Mouse (Mus musculus) stomach, postnatal 0 days (tissue): ENCODE measurements around the gene Nr2f2. TPM values are rescaled to one million over a fixed set of nuclear protein-coding genes. Genes with fewer than 3 reads are reported as not detected.
A peak's percentile ranks its signal among the peaks of the same experiment; 100 is the strongest.

Experiments used
- ATAC-seq: fragments of 200-750 bp; cut with Nextera tagmentation; 2 replicates; pipeline ENCODE4 v1.8.0; 2017; ENCODE audit not compliant: low FRiP score, low TSS enrichment
- DNase-seq: peaks from one replicate; pipeline ENCODE4 v3.0.0-alpha.2; 2016; ENCODE audit warnings: low spot score
- H3K27ac ChIP-seq: fragments of 300-500 bp; sonication (generic); replicated peaks from 2 replicates; pipeline ENCODE4 v1.5.1; 2014; ENCODE audit warnings: mild to moderate bottlenecking, control low read depth
- H3K27me3 ChIP-seq: fragments of 300-500 bp; sonication (generic); 2 replicates; pipeline ENCODE4 v1.6.1; 2014; ENCODE audit warnings: low read length; ENCODE audit not compliant: control insufficient read depth, insufficient read depth
- H3K36me3 ChIP-seq: fragments of 300-500 bp; sonication (generic); 2 replicates; pipeline ENCODE4 v1.6.1; 2014; ENCODE audit warnings: low read length, mixed read lengths; ENCODE audit not compliant: control insufficient read depth, insufficient read depth
- H3K4me1 ChIP-seq: fragments of 300-500 bp; sonication (generic); replicated peaks from 2 replicates; pipeline ENCODE4 v1.6.1; 2014; ENCODE audit warnings: antibody characterized with exemption; ENCODE audit not compliant: control insufficient read depth, insufficient read depth
- H3K4me2 ChIP-seq: fragments of 300-500 bp; sonication (generic); replicated peaks from 2 replicates; pipeline ENCODE4 v1.6.1; 2014; ENCODE audit warnings: low read depth, mild to moderate bottlenecking, control low read depth, moderate library complexity
- H3K4me3 ChIP-seq: fragments of 300-500 bp; sonication (generic); 2 replicates; pipeline ENCODE4 v1.5.1; 2014; ENCODE audit warnings: low read depth, low read length, control low read depth
- H3K9ac ChIP-seq: fragments of 300-500 bp; sonication (generic); 2 replicates; pipeline ENCODE4 v1.6.1; 2014; ENCODE audit warnings: mild to moderate bottlenecking, low read length, control low read depth, mixed read lengths
- H3K9me3 ChIP-seq: fragments of 300-500 bp; sonication (generic); 2 replicates; pipeline ENCODE4 v1.6.1; 2016; ENCODE audit warnings: low read length; ENCODE audit not compliant: control insufficient read depth
- CTCF ChIP-seq: IDR thresholded peaks from 2 replicates; pipeline ENCODE4 v1.5.1; 2016; ENCODE audit warnings: antibody characterized with exemption, low read depth, mild to moderate bottlenecking, moderate library complexity
- EP300 ChIP-seq: optimal IDR thresholded peaks from 2 replicates; pipeline ENCODE3; 2016; ENCODE audit warnings: antibody characterized with exemption
- WGBS: fragments of 180-500 bp; shearing (Covaris S2); extraction: QIAGEN DNeasy Blood & Tissue Kit; methylation state at CpG from one replicate; pipeline ENCODE4 v1.1.7; 2014; 5-methylcytosine and 5-hydroxymethylcytosine counted together
- polyA plus RNA-seq: library from polyadenylated mRNA; unstranded; fragments of >200 nt; fragmentation: Nextera tagmentation; extraction: Ambion mirVana; gene quantifications from 2 replicates; pipeline ENCODE4 v1.2.1, GENCODE M21; 2015

Nr2f2 gene
- polyA plus RNA-seq, 1 experiment from 2014 or later: 53.9 TPM

DNA sequence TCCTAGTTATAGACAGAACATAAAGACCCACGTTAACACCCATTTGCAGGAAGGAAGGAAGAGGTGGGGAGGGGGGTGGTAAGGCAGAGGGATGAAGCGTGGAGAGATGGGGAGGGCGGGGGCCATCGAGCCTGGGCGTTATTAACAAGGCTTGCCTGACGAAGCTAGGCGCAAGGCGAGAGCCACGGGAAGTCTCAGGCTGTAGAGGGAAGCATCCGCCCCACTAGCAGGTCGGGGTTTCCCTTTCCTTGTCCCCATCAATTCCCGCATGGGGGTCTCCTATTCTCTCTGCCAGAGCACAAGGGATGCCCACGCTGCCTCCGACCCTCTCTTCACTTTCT, 18.9 kb downstream of the Nr2f2 start:
- peak; percentile 14 for DNase-seq

DNA sequence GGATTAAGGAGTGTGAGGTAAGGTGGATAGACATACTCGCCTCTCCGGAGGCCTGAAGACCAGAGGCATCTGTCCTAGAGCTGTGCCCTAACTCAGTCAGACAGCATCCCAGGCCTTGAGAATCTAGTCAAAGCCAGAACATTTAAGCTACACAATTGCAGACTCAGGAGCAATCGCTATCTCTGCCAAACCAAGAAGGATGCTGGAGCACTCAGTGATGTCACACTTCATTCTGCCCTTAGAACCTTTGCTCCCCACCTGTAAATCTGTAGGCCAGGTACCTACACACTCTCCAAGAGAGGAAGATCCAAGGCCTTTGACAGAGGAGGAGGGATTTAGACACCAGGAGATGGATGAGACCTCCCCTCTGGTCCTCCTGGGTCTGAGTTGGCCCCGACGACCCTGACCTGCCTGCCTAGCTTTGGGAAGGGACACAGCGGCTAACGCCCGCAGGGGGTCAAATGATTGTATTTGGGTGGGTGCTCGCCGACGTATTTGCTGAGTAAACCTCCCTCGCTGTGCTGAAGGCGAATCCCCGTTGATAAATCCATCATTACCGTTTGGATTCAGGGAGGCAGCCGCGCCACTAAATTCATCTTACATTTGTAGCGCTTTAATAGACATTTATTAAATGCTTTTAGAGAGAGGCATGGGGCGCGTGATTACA, 19.5 kb downstream of the Nr2f2 start:
- TF ChIP-seq EP300 (no peak), CTCF (no peak)
- DNase-seq: peak; percentile 19
- Histone ChIP-seq H3K4me3 (peak overlapping the region; percentile 36), H3K27ac (peak overlapping the region; percentile 77), H3K4me2 (peak overlapping the region; percentile 88), H3K9me3 (no peaks in the 10 kb centered on the region), H3K4me1 (peaks cover 7% of the 10 kb centered on the region; the same call in 1 of the 2 replicates), H3K27me3 (no peaks in the 10 kb centered on the region), H3K36me3 (no peaks in the 10 kb centered on the region), H3K9ac (peak overlapping the region; percentile 58)
- ATAC-seq: no peak
- 29% methylated on average over 20 of the region's 20 CpGs for WGBS

More for the DNA sequence above, 18.9 kb downstream of the Nr2f2 start:
- TF ChIP-seq CTCF: no peak
- TF ChIP-seq EP300: no peak
- H3K9ac ChIP-seq: peak overlapping the region; percentile 58
- 35% methylated on average over 14 of the region's 14 CpGs for WGBS
- H3K27me3 ChIP-seq: no peaks in the 10 kb centered on the region
- no peak for ATAC-seq
- peak overlapping the region; percentile 13; the same call in 1 of the 2 replicates for H3K4me3 ChIP-seq
- H3K36me3 ChIP-seq: no peaks in the 10 kb centered on the region
- H3K4me2 ChIP-seq: peak overlapping the region; percentile 88
- peak overlapping the region; percentile 77 for H3K27ac ChIP-seq
- no peaks in the 10 kb centered on the region for H3K9me3 ChIP-seq
- peaks cover 7% of the 10 kb centered on the region; the same call in 1 of the 2 replicates for H3K4me1 ChIP-seq

DNA sequence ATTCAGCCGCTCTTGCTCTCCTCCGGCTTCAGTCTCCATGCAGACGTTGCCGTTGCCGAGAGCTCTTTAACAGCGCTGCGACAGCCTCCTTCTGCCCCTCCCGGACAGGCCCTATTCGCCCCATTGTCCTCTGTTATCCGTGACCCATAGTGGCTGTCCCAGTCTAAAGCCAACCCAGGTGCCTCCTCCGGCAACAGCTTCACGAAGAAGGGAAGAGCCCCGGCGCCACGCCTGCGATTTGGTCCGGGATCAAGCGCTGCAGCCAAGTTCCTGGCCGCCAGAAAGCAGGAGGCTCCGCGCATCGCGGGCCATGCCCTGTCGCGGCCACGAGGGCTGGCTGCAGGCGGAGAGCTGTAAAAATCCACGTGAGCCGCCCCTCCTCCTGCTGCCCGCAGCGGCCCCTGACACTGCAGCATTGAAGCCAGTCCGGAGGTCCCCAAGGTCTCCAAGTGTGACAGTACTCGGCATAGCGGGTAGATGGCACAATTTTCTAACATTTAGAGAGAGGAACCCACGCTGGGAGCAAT, 20.5 kb downstream of the Nr2f2 start:
- H3K27me3 ChIP-seq: no peaks in the 10 kb centered on the region
- peak overlapping the region; percentile 78; the same call in 1 of the 2 replicates for H3K27ac ChIP-seq
- H3K4me1 ChIP-seq: peaks cover 7% of the 10 kb centered on the region; the same call in 1 of the 2 replicates
- ATAC-seq (peak; percentile 85), DNase-seq (peak; percentile 78)
- H3K9ac ChIP-seq: peak overlapping the region; percentile 52
- WGBS: 1% methylated on average over 35 of the region's 35 CpGs
- H3K36me3 ChIP-seq: no peaks in the 10 kb centered on the region
- H3K4me2 ChIP-seq: peak overlapping the region; percentile 88
- peak overlapping the region; percentile 36 for H3K4me3 ChIP-seq
- peak; percentile 69 for TF ChIP-seq CTCF
- TF ChIP-seq EP300: peak; percentile 1
- no peaks in the 10 kb centered on the region for H3K9me3 ChIP-seq

DNA sequence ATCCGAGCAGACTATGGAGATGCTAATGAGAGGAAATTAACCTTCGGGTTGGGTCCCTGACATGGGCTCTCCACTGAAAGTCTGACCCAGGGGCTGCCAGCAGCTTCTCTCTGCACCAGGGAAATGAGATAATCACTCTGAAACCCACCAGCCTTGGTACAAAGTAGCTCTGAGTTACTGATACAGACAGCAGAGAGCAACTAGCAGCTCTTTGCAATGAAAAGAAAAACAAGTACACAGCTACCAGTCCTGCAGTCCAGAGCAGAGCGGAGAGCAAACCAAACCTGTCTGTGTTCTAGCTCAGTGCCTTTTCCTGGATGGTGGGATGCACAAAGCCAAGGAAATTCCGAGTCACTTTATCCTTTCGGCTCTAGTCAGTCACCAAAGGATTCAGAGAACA, 23.1 kb downstream of the Nr2f2 start:
- DNase-seq (peak; percentile 12), ATAC-seq (no peak)
- Histone ChIP-seq H3K4me3 (no peak overlapping the region), H3K27ac (peak overlapping the region; percentile 30; the same call in 1 of the 2 replicates), H3K9ac (no peak overlapping the region), H3K4me2 (no peak overlapping the region), H3K27me3 (no peaks in the 10 kb centered on the region; the same call in 1 of the 2 replicates), H3K4me1 (peaks cover 7% of the 10 kb centered on the region; the same call in 1 of the 2 replicates), H3K36me3 (no peaks in the 10 kb centered on the region), H3K9me3 (no peaks in the 10 kb centered on the region)
- WGBS: 64% methylated on average over 5 of the region's 5 CpGs
- TF ChIP-seq EP300 (no peak), CTCF (no peak)

DNA sequence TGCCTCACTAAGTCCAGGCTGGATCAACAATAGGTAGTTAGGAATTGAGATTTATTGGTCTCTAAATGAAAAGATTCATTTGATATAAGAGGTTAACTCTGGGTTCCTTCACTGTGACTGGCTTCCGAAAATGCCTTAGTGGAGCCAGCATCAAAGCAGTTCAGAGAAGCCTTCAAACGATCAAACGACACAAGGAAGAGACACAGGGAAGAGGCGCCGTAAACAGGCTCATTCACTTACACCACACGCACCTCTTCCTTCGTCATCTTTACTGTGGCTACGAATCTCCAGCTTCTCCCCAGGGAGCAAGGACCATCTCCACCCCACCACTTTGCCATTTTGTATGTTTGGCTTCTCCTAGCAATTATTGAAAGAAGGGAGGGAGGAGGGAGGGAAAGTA, 23.8 kb downstream of the Nr2f2 start:
- DNase-seq (peak; percentile 12), ATAC-seq (no peak)
- TF ChIP-seq EP300 (no peak), CTCF (no peak)
- 65% methylated on average over 8 of the region's 8 CpGs for WGBS
- H3K9me3 ChIP-seq: no peaks in the 10 kb centered on the region
- H3K27ac ChIP-seq: no peak overlapping the region
- H3K4me1 ChIP-seq: peaks cover 7% of the 10 kb centered on the region; the same call in 1 of the 2 replicates
- H3K27me3 ChIP-seq: no peaks in the 10 kb centered on the region; the same call in 1 of the 2 replicates
- H3K4me2 ChIP-seq: no peak overlapping the region
- no peak overlapping the region for H3K9ac ChIP-seq
- H3K4me3 ChIP-seq: no peak overlapping the region
- H3K36me3 ChIP-seq: no peaks in the 10 kb centered on the region

DNA sequence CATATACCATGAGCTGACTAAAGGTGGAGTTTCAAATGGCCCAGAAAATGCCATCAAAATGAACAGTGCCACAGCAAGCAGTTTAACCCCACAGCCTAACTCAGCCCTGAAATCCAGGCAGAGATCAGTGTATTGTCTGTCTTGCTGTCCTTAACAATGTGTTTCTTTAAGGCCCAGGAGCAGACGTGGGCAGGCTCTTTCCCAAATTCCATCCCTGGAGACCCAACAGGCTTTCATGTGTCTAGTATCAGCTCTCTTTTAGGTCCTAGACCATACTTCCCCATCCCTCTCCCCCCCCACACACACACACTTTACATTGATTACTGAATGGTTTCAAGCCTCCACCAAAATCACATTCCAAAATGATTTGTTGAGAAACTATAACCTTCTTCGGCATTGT, 24.5 kb downstream of the Nr2f2 start:
- WGBS: 53% methylated on average over 2 of the region's 2 CpGs
- Histone ChIP-seq H3K9ac (no peak overlapping the region), H3K4me2 (no peak overlapping the region), H3K4me3 (no peak overlapping the region), H3K27me3 (no peaks in the 10 kb centered on the region; the same call in 1 of the 2 replicates), H3K36me3 (no peaks in the 10 kb centered on the region), H3K9me3 (no peaks in the 10 kb centered on the region), H3K27ac (no peak overlapping the region), H3K4me1 (peaks cover 7% of the 10 kb centered on the region; the same call in 1 of the 2 replicates)
- ATAC-seq (no peak), DNase-seq (peak; percentile 12)
- TF ChIP-seq CTCF: no peak
- no peak for TF ChIP-seq EP300
